In genomic region chr12:72943574-72944110, GRCm38 (mm10) we compare ENCODE assay signal across 37 mouse cellular contexts. TPM values are rescaled to one million over a fixed set of nuclear protein-coding genes. Genes with fewer than 3 reads are reported as not detected.
DNase-seq lines count a peak whose midpoint lies in the region; ATAC-seq and TF ChIP-seq lines count a peak whose summit lies in the region.
"Had no signal": no experiment of that assay in that cellular context is flagged by ENCODE, and none has a peak within 500 bp of the region (broad histone marks: within the 10 kb centered on the region; RNA-seq: fewer than 3 reads in every experiment).

No protein-coding gene starts in this region.

- intact Hi-C loops in heart, postnatal 14 days (cut with DNase I): loop anchor here (5.0 kb wide), 1 partner anchor 99 kb away; no protein-coding TSS in a partner anchor
- intact Hi-C loops in gastrocnemius, postnatal 36 days (cut with DNase I): no loop called here

- peak; percentile 35 for DNase-seq in heart, embryonic 10.5 days (ENCODE audit: low spot score)
- DNase-seq in heart, postnatal 14 days: no peak
- DNase-seq in lung, embryonic 14.5 days: peak; percentile 4
- DNase-seq in lung, postnatal 36 days: no peak
- peak; percentile 45 for DNase-seq in retina, embryonic 14.5 days (ENCODE audit: low spot score)
- no peak for DNase-seq in retina, postnatal 1 day
- DNase-seq in gastrocnemius, postnatal 36 days: no peak
- DNase-seq: adrenal gland, adult 2 months; adrenal gland, postnatal 36 days; cerebellum, adult 2 months; gastrocnemius, postnatal 14 days; heart, adult 11 months; kidney, adult 9 months; kidney, postnatal 10 days; layer of hippocampus, postnatal 36 days; left cerebral cortex, postnatal 4 days; liver; lung, adult 2 months; right cerebral cortex, adult 18-20 months; spleen, adult 18-20 months; thymus, postnatal 14 days had no signal

- H3K27ac ChIP-seq in heart, embryonic 10.5 days: no peak overlapping the region
- H3K27ac ChIP-seq in lung, embryonic 14.5 days (ENCODE audit: low read depth): no peak overlapping the region
- H3K27ac ChIP-seq: embryonic facial prominence, embryonic 15.5 days; forebrain, embryonic 12.5 days; hindbrain, embryonic 10.5 days; hindbrain, postnatal 0 days; liver, embryonic 14.5 days; midbrain, embryonic 15.5 days had no signal

- peaks cover 100% of the 10 kb centered on the region for H3K27me3 ChIP-seq in heart, embryonic 10.5 days (ENCODE audit: insufficient read depth, poor library complexity, severe bottlenecking)
- H3K27me3 ChIP-seq in lung, embryonic 14.5 days (ENCODE audit: insufficient read depth, low read length): peaks cover 94% of the 10 kb centered on the region

- no peak for ATAC-seq in lung, embryonic 14.5 days (ENCODE audit: insufficient read depth)
- ATAC-seq: CD4-positive, CD25-positive, alpha-beta regulatory T cell, adult 4 months; hindbrain, postnatal 0 days; intestine, postnatal 0 days; midbrain, embryonic 15.5 days had no signal

- peaks cover 25% of the 10 kb centered on the region for H3K4me1 ChIP-seq in heart, embryonic 10.5 days
- no peaks in the 10 kb centered on the region for H3K4me1 ChIP-seq in lung, embryonic 14.5 days (ENCODE audit: insufficient read depth)

- H3K36me3 ChIP-seq in heart, embryonic 10.5 days: no peaks in the 10 kb centered on the region
- H3K36me3 ChIP-seq in lung, embryonic 14.5 days (ENCODE audit: insufficient read depth): no peaks in the 10 kb centered on the region
- H3K36me3 ChIP-seq: embryonic facial prominence, embryonic 15.5 days; forebrain, embryonic 12.5 days; heart, embryonic 12.5 days; hindbrain, embryonic 10.5 days; midbrain, embryonic 15.5 days had no signal

- no peak overlapping the region for H3K4me3 ChIP-seq in heart, embryonic 10.5 days
- H3K4me3 ChIP-seq in lung, embryonic 14.5 days (ENCODE audit: low read depth, low read length): no peak overlapping the region
- H3K4me3 ChIP-seq: embryonic facial prominence, embryonic 15.5 days; forebrain, embryonic 12.5 days; heart, embryonic 12.5 days; hindbrain, embryonic 10.5 days; midbrain, embryonic 15.5 days had no signal

- TF ChIP-seq CTCF in lung, embryonic 14.5 days (IDR thresholded peaks at IDR 0.05; ENCODE audit: low read depth): no peak

- no peak overlapping the region for H3K9ac ChIP-seq in lung, embryonic 14.5 days
- H3K9ac ChIP-seq: embryonic facial prominence, embryonic 15.5 days; forebrain, embryonic 12.5 days; heart, embryonic 12.5 days; liver, embryonic 14.5 days; midbrain, embryonic 15.5 days had no signal

- 14% methylated on average over 2 of the region's 2 CpGs for WGBS in heart, embryonic 10.5 days
- 10% methylated on average over 2 of the region's 2 CpGs for WGBS in lung, embryonic 14.5 days

- no peaks in the 10 kb centered on the region for H3K9me3 ChIP-seq in heart, embryonic 10.5 days
- no peaks in the 10 kb centered on the region for H3K9me3 ChIP-seq in lung, embryonic 14.5 days (ENCODE audit: low read depth, low read length)
- H3K9me3 ChIP-seq: embryonic facial prominence, embryonic 15.5 days; forebrain, embryonic 12.5 days; heart, embryonic 12.5 days; hindbrain, embryonic 10.5 days; midbrain, embryonic 15.5 days had no signal

- H3K4me2 ChIP-seq in lung, embryonic 14.5 days: no peak overlapping the region
- H3K4me2 ChIP-seq: embryonic facial prominence, embryonic 15.5 days; forebrain, embryonic 12.5 days; heart, embryonic 12.5 days; midbrain, embryonic 15.5 days had no signal

RNA-seq across cellular contexts. Expression of gene 4930447C04Rik, which starts 3.1 kb away (rescaled TPM):
- polyA plus RNA-seq in heart, embryonic 10.5 days (2016; fragmentation: Nextera tagmentation; extraction: Ambion mirVana): 4.3 and 4.8 TPM in 2 replicates
- total RNA-seq in heart, postnatal 14 days (2021): under 1 TPM; 0.41 to 0.46 TPM
- polyA plus RNA-seq in lung, embryonic 14.5 days (2014; fragmentation: Nextera tagmentation; extraction: Ambion mirVana): 0.19 and 0.63 TPM in 2 replicates
- under 1 TPM; 0.35 to 0.48 TPM for total RNA-seq in gastrocnemius, postnatal 36 days (2021)
- polyA plus RNA-seq: adrenal gland, adult 2 months; large intestine, adult 2 months; lung, adult 2 months had no signal

RNA-seq across cellular contexts. Expression of gene Six6, which starts 4.0 kb away (rescaled TPM):
- polyA plus RNA-seq in heart, embryonic 10.5 days (2016; fragmentation: Nextera tagmentation; extraction: Ambion mirVana): not detected in 2 replicates
- not detected for total RNA-seq in heart, postnatal 14 days (2021)
- polyA plus RNA-seq in lung, embryonic 14.5 days (2014; fragmentation: Nextera tagmentation; extraction: Ambion mirVana): not detected in 2 replicates
- total RNA-seq in gastrocnemius, postnatal 36 days (2021): not detected
- total RNA-seq: adrenal gland, adult 2 months; adrenal gland, postnatal 36 days; gastrocnemius, postnatal 14 days; hindbrain, postnatal 0 days; layer of hippocampus, postnatal 36 days; megakaryocyte, adult 5-6 weeks had no signal
- polyA plus RNA-seq: adrenal gland, adult 2 months; CD4-positive, CD25-positive, alpha-beta regulatory T cell, adult 4 months; cerebellum, adult 2 months; cortical plate, adult 2 months; heart, embryonic 12.5 days; heart, postnatal 0 days; hindbrain, postnatal 0 days; intestine, postnatal 0 days; large intestine, adult 2 months; liver, embryonic 14.5 days; lung, adult 2 months; neural tube, embryonic 14.5 days; stomach, embryonic 16.5 days; urinary bladder, adult 2 months had no signal

Comparison
In these comparisons a context has a peak if more than half of its experiments do, and no peak if none do; other contexts are left out.
1. DNase-seq: peak in heart, embryonic 10.5 days (single experiment), lung, embryonic 14.5 days (single experiment) and retina, embryonic 14.5 days (single experiment); none in heart, postnatal 14 days (0 of 2), lung, postnatal 36 days (single experiment), retina, postnatal 1 day (single experiment) and gastrocnemius, postnatal 36 days (0 of 2).